Comparison of ENCODE assay signal across 27 mouse cellular contexts in genomic region chr12:16512991-16513390, GRCm38 (mm10).
"Had no signal": no experiment of that assay in that cellular context is flagged by ENCODE, and none has a peak within 500 bp of the region (broad histone marks: within the 10 kb centered on the region; RNA-seq: fewer than 3 reads in every experiment).

No protein-coding gene starts in this region.

- H3K36me3 ChIP-seq: limb, embryonic 10.5 days; limb, embryonic 12.5 days; limb, embryonic 13.5 days; limb, embryonic 15.5 days; liver, embryonic 12.5 days; liver, embryonic 13.5 days; liver, embryonic 15.5 days; lung, embryonic 15.5 days; midbrain, embryonic 10.5 days; midbrain, embryonic 12.5 days; midbrain, embryonic 13.5 days; midbrain, embryonic 15.5 days had no signal

- H3K4me1 ChIP-seq: limb, embryonic 12.5 days; liver, embryonic 12.5 days; liver, embryonic 13.5 days; liver, embryonic 15.5 days had no signal

- H3K27ac ChIP-seq: limb, embryonic 10.5 days; limb, embryonic 12.5 days; limb, embryonic 13.5 days; limb, embryonic 15.5 days; liver, embryonic 12.5 days; liver, embryonic 13.5 days; liver, embryonic 14.5 days; liver, embryonic 15.5 days; lung, embryonic 15.5 days; macrophage; midbrain, embryonic 10.5 days; midbrain, embryonic 12.5 days; midbrain, embryonic 13.5 days; midbrain, embryonic 15.5 days had no signal

- H3K27me3 ChIP-seq: limb, embryonic 12.5 days; limb, embryonic 15.5 days; liver, embryonic 12.5 days; liver, embryonic 13.5 days; lung, embryonic 15.5 days; midbrain, embryonic 12.5 days; midbrain, embryonic 13.5 days; midbrain, embryonic 15.5 days had no signal

- DNase-seq: left cerebral cortex, postnatal 4 days; liver; liver, embryonic 13.5 days; liver, postnatal 0 days; lung, adult 18-20 months; lung, adult 2 months; lung, embryonic 14.5 days; lung, postnatal 10 days; lung, postnatal 14 days; lung, postnatal 36 days; lung, postnatal 4 days; midbrain, embryonic 14.5 days had no signal

- H3K9me3 ChIP-seq: limb, embryonic 10.5 days; limb, embryonic 12.5 days; limb, embryonic 13.5 days; limb, embryonic 15.5 days; liver, embryonic 12.5 days; liver, embryonic 13.5 days; liver, embryonic 15.5 days; lung, embryonic 15.5 days; midbrain, embryonic 10.5 days; midbrain, embryonic 12.5 days; midbrain, embryonic 13.5 days; midbrain, embryonic 15.5 days had no signal

- H3K4me3 ChIP-seq: limb, embryonic 10.5 days; limb, embryonic 12.5 days; limb, embryonic 13.5 days; limb, embryonic 15.5 days; liver, embryonic 12.5 days; liver, embryonic 13.5 days; liver, embryonic 15.5 days; lung, embryonic 15.5 days; megakaryocyte, embryonic 14.5 days; midbrain, embryonic 10.5 days; midbrain, embryonic 12.5 days; midbrain, embryonic 13.5 days; midbrain, embryonic 15.5 days; myocyte had no signal
